Mouse (Mus musculus) erythroblast, adult 5-6 weeks (primary cell): Measurements from ENCODE around the gene Olfr661. TPM values are rescaled to one million over a fixed set of nuclear protein-coding genes. Genes with fewer than 3 reads are reported as not detected.

ENCODE experiments used
- ATAC-seq: replicated peaks from 2 replicates; pipeline ENCODE4 v1.8.0; 2016; ENCODE audit warnings: moderate number of reproducible peaks, mild to moderate bottlenecking, moderate TSS enrichment, inconsistent platforms; ENCODE audit not compliant: poor library complexity, low FRiP score, severe bottlenecking
- total RNA-seq, 2 experiments: library from RNA; stranded (forward) in 1 of 2; stranded (reverse) in 1 of 2; fragments of 150-400 nt in 1 of 2; fragments of 200-764, 138-1000 nt in 1 of 2; gene quantifications; 2 replicates each; pipeline versions ENCODE4 v1.2.3 to v1.2.4; 2015 to 2017; ENCODE audit warnings: low replicate concordance in 2 of 2

The Olfr661 gene
- total RNA-seq (2015; ENCODE audit: low replicate concordance) (not detected in 2 replicates), total RNA-seq (2017; ENCODE audit: low replicate concordance) (not detected in 2 replicates)

GRCm38 (mm10) chr7:104686201-104686600 lies at the start of gene Olfr661:
Olfr661 (plus strand) TSS chr7:104686501.
- no peak for ATAC-seq

- no peak for ATAC-seq
Measured at GRCm38 (mm10) chr7:104646841-104647482, 39.3 kb upstream of the Olfr661 start, which contains the start of gene Olfr658. Olfr658 (minus strand) TSS chr7:104647305.

GRCm38 (mm10) chr7:104666453-104666852 lies 19.8 kb upstream of the Olfr661 start, which contains the start of gene Olfr659:
Olfr659 (plus strand) TSS chr7:104666753.
- no peak for ATAC-seq

Other genes with a start within 250 kb of the Olfr661 start
- gene Trim30a, start 221.3 kb upstream of the Olfr661 start, total RNA-seq (2015; ENCODE audit: low replicate concordance): 17.5 and 25.9 TPM in 2 replicates
- 12.5 and 17.6 TPM in 2 replicates for gene Trim30a, start 221.3 kb upstream of the Olfr661 start, total RNA-seq (2017; ENCODE audit: low replicate concordance)
- gene Trim30d, start 178.7 kb upstream of the Olfr661 start, total RNA-seq (2015; ENCODE audit: low replicate concordance): 7.5 and 10.0 TPM in 2 replicates
- 5.9 and 9.5 TPM in 2 replicates for gene Trim30d, start 178.7 kb upstream of the Olfr661 start, total RNA-seq (2017; ENCODE audit: low replicate concordance)
- gene Olfr651, start 136.4 kb upstream of the Olfr661 start, total RNA-seq (2015; ENCODE audit: low replicate concordance): not detected in 2 replicates
- gene Olfr651, start 136.4 kb upstream of the Olfr661 start, total RNA-seq (2017; ENCODE audit: low replicate concordance): not detected in 2 replicates
- gene Olfr652, start 125.6 kb upstream of the Olfr661 start, total RNA-seq (2015; ENCODE audit: low replicate concordance): not detected in 2 replicates
- gene Olfr652, start 125.6 kb upstream of the Olfr661 start, total RNA-seq (2017; ENCODE audit: low replicate concordance): 0.70 TPM in 1 of 2 replicates, not detected in the other
- not detected in 2 replicates for gene Olfr653, start 109.2 kb upstream of the Olfr661 start, total RNA-seq (2015; ENCODE audit: low replicate concordance)
- gene Olfr653, start 109.2 kb upstream of the Olfr661 start, total RNA-seq (2017; ENCODE audit: low replicate concordance): not detected in 2 replicates
- gene Olfr654, start 99.5 kb upstream of the Olfr661 start, total RNA-seq (2015; ENCODE audit: low replicate concordance): not detected in 2 replicates
- not detected in 2 replicates for gene Olfr654, start 99.5 kb upstream of the Olfr661 start, total RNA-seq (2017; ENCODE audit: low replicate concordance)
- gene Olfr655, start 84.7 kb upstream of the Olfr661 start, total RNA-seq (2015; ENCODE audit: low replicate concordance): not detected in 2 replicates
- not detected in 2 replicates for gene Olfr655, start 84.7 kb upstream of the Olfr661 start, total RNA-seq (2017; ENCODE audit: low replicate concordance)
- gene Olfr656, start 72.5 kb upstream of the Olfr661 start, total RNA-seq (2015; ENCODE audit: low replicate concordance): not detected in 2 replicates
- 0.68 TPM in 1 of 2 replicates, not detected in the other for gene Olfr656, start 72.5 kb upstream of the Olfr661 start, total RNA-seq (2017; ENCODE audit: low replicate concordance)
- gene Olfr657, start 61.7 kb upstream of the Olfr661 start, total RNA-seq (2015; ENCODE audit: low replicate concordance): not detected in 2 replicates
- gene Olfr657, start 61.7 kb upstream of the Olfr661 start, total RNA-seq (2017; ENCODE audit: low replicate concordance): not detected in 2 replicates
- gene Olfr658, start 39.2 kb upstream of the Olfr661 start, total RNA-seq (2015; ENCODE audit: low replicate concordance): not detected in 2 replicates
- not detected in 2 replicates for gene Olfr658, start 39.2 kb upstream of the Olfr661 start, total RNA-seq (2017; ENCODE audit: low replicate concordance)
- not detected in 2 replicates for gene Olfr659, start 19.7 kb upstream of the Olfr661 start, total RNA-seq (2015; ENCODE audit: low replicate concordance)
- gene Olfr659, start 19.7 kb upstream of the Olfr661 start, total RNA-seq (2017; ENCODE audit: low replicate concordance): not detected in 2 replicates
- gene Usp17le, start 91.0 kb downstream of the Olfr661 start, total RNA-seq (2015; ENCODE audit: low replicate concordance): not detected in 2 replicates
- gene Usp17le, start 91.0 kb downstream of the Olfr661 start, total RNA-seq (2017; ENCODE audit: low replicate concordance): not detected in 2 replicates
- not detected in 2 replicates for gene Usp17lb, start 156.1 kb downstream of the Olfr661 start, total RNA-seq (2015; ENCODE audit: low replicate concordance)
- gene Usp17lb, start 156.1 kb downstream of the Olfr661 start, total RNA-seq (2017; ENCODE audit: low replicate concordance): not detected in 2 replicates
- not detected in 2 replicates for gene Usp17la, start 170.5 kb downstream of the Olfr661 start, total RNA-seq (2015; ENCODE audit: low replicate concordance)
- gene Usp17la, start 170.5 kb downstream of the Olfr661 start, total RNA-seq (2017; ENCODE audit: low replicate concordance): not detected in 2 replicates
- gene Olfr665, start 191.5 kb downstream of the Olfr661 start, total RNA-seq (2015; ENCODE audit: low replicate concordance): not detected in 2 replicates
- not detected in 2 replicates for gene Olfr665, start 191.5 kb downstream of the Olfr661 start, total RNA-seq (2017; ENCODE audit: low replicate concordance)
- not detected in 2 replicates for gene Olfr666, start 209.5 kb downstream of the Olfr661 start, total RNA-seq (2015; ENCODE audit: low replicate concordance)
- gene Olfr666, start 209.5 kb downstream of the Olfr661 start, total RNA-seq (2017; ENCODE audit: low replicate concordance): not detected in 2 replicates
- gene Olfr667, start 235.0 kb downstream of the Olfr661 start, total RNA-seq (2015; ENCODE audit: low replicate concordance): not detected in 2 replicates
- gene Olfr667, start 235.0 kb downstream of the Olfr661 start, total RNA-seq (2017; ENCODE audit: low replicate concordance): not detected in 2 replicates
- gene Olfr668, start 241.6 kb downstream of the Olfr661 start, total RNA-seq (2015; ENCODE audit: low replicate concordance): not detected in 2 replicates
- not detected in 2 replicates for gene Olfr668, start 241.6 kb downstream of the Olfr661 start, total RNA-seq (2017; ENCODE audit: low replicate concordance)
- gene Olfr669, start 247.7 kb downstream of the Olfr661 start, total RNA-seq (2015; ENCODE audit: low replicate concordance): not detected in 2 replicates
- not detected in 2 replicates for gene Olfr669, start 247.7 kb downstream of the Olfr661 start, total RNA-seq (2017; ENCODE audit: low replicate concordance)